8 mouse cellular contexts compared by ENCODE assay signal in the genomic region with DNA sequence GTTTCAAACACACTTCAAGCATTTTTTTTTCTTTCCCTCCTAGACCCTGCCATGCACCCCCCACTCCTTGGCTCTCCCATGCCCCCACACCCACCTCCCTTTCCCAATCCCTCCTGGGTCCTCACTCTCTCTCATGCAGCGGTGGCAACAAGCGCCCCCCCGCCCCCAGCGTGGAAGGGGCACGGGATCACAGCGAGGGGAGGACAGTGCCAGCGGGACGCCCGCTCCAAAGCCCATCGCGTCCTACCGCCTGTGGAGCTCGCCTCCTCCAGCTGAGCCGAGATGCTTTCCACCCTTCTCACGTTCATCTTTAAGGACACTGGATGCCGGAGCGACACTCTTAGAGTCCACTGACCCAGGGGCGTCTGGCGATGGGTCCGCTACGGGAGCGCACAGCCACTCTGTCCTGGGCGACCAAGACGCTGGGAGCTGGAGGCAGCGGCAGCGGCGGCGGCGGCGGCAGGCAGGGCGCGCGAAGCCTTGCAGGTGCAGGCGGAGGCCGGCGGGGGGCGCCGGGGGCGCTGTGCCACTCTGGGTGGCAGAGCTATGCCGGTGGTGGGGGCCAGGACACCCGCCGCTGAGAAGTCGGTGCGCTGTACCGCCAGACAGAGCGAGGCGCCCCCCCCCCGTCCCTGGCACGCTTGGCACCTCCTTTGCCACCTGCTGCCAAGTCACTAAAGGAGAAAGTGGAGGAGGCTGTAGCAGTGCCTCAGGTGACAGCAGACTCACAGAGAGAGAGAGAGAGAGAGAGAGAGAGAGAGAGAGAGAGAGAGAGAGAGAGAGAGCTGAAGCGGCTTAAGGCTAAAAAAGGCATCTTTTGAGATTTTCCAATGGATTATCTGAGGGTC. TPM values are rescaled to one million over a fixed set of nuclear protein-coding genes. Genes with fewer than 3 reads are reported as not detected.
DNase-seq lines count a peak whose midpoint lies in the region; ATAC-seq and TF ChIP-seq lines count a peak whose summit lies in the region.

Gene Kcnip4 (minus strand): TSS at position 514 of the 848 bp plus-strand sequence.

- ATAC-seq in embryonic facial prominence, embryonic 15.5 days (ENCODE audit: insufficient number of reproducible peaks, low FRiP score, low TSS enrichment, low read depth) = peak; percentile 57; the same call in 1 of the 2 replicates
- ATAC-seq in hindbrain, embryonic 13.5 days (ENCODE audit: low FRiP score) = peak; percentile 93

- H3K4me3 ChIP-seq in ES-Bruce4 (ENCODE audit: low read depth, low read length) = peak within 1 kb of the TSS; percentile 80
- peak within 1 kb of the TSS; percentile 49 for H3K4me3 ChIP-seq in embryonic facial prominence, embryonic 15.5 days (replicated peaks)
- H3K4me3 ChIP-seq in hindbrain, embryonic 13.5 days = peak within 1 kb of the TSS; percentile 69

- H3K27ac ChIP-seq in ES-Bruce4 (ENCODE audit: insufficient read depth, low read length) = no peak within 1 kb of the TSS
- H3K27ac ChIP-seq in embryonic facial prominence, embryonic 15.5 days (replicated peaks) = no peak within 1 kb of the TSS
- H3K27ac ChIP-seq in hindbrain, embryonic 13.5 days = no peak within 1 kb of the TSS

- peak within 1 kb of the TSS; percentile 89 for H3K4me2 ChIP-seq in embryonic facial prominence, embryonic 15.5 days (replicated peaks)
- H3K4me2 ChIP-seq in hindbrain, embryonic 13.5 days = peak within 1 kb of the TSS; percentile 99

- no peaks in the 10 kb centered on the region for H3K4me1 ChIP-seq in ES-Bruce4 (ENCODE audit: control insufficient read depth, insufficient read depth, low read length)
- peaks cover 6% of the 10 kb centered on the region; the same call in 1 of the 2 replicates for H3K4me1 ChIP-seq in embryonic facial prominence, embryonic 15.5 days
- H3K4me1 ChIP-seq in hindbrain, embryonic 13.5 days (replicated peaks) = peaks cover 8% of the 10 kb centered on the region

- WGBS in embryonic facial prominence, embryonic 15.5 days = under 1% methylated on average over 50 of the region's 50 CpGs
- WGBS in hindbrain, embryonic 13.5 days = 2% methylated on average over 31 of the region's 50 CpGs

- H3K9ac ChIP-seq in ES-Bruce4 (ENCODE audit: low read depth, poor library complexity, severe bottlenecking) = no peak within 1 kb of the TSS
- peak within 1 kb of the TSS; percentile 2; the same call in 1 of the 2 replicates for H3K9ac ChIP-seq in embryonic facial prominence, embryonic 15.5 days
- H3K9ac ChIP-seq in hindbrain, embryonic 13.5 days = peak within 1 kb of the TSS; percentile 79

- DNase-seq in adrenal gland, postnatal 25 days = peak; percentile 53
- DNase-seq in layer of hippocampus, postnatal 25 days (ENCODE audit: extremely low spot score in 1 of 2, low spot score in 1 of 2) = peak; percentile 71 to 81
- DNase-seq in lung, postnatal 36 days = peak; percentile 22
- DNase-seq in right cerebral cortex, postnatal 25 days = peak; percentile 89
- DNase-seq in spleen, postnatal 4 days (ENCODE audit: low spot score in 2 of 2) = no peak

- no peaks in the 10 kb centered on the region for H3K36me3 ChIP-seq in ES-Bruce4 (ENCODE audit: control insufficient read depth, insufficient read depth, low read length, poor library complexity, severe bottlenecking)
- H3K36me3 ChIP-seq in embryonic facial prominence, embryonic 15.5 days = no peaks in the 10 kb centered on the region
- H3K36me3 ChIP-seq in hindbrain, embryonic 13.5 days = no peaks in the 10 kb centered on the region

- no peaks in the 10 kb centered on the region for H3K9me3 ChIP-seq in ES-Bruce4 (replicated peaks; ENCODE audit: control insufficient read depth, insufficient read depth, low read length, poor library complexity, severe bottlenecking)
- no peaks in the 10 kb centered on the region for H3K9me3 ChIP-seq in embryonic facial prominence, embryonic 15.5 days (replicated peaks)
- H3K9me3 ChIP-seq in hindbrain, embryonic 13.5 days = no peaks in the 10 kb centered on the region

- no peak for TF ChIP-seq POLR2A in ES-Bruce4 (IDR thresholded peaks at IDR 0.05; ENCODE audit: insufficient read depth, low read length)

- TF ChIP-seq CTCF in ES-Bruce4 (IDR thresholded peaks at IDR 0.05; ENCODE audit: low read depth, low read length) = no peak

- TF ChIP-seq EP300 in ES-Bruce4 (IDR thresholded peaks at IDR 0.05; ENCODE audit: insufficient read depth, low read depth, low read length) = no peak

- peaks cover 4% of the 10 kb centered on the region for H3K27me3 ChIP-seq in ES-Bruce4 (ENCODE audit: control insufficient read depth, insufficient read depth, low read length, poor library complexity, severe bottlenecking)
- H3K27me3 ChIP-seq in embryonic facial prominence, embryonic 15.5 days = peaks cover 29% of the 10 kb centered on the region
- peaks cover 21% of the 10 kb centered on the region for H3K27me3 ChIP-seq in hindbrain, embryonic 13.5 days

RNA-seq across cellular contexts. Expression of gene Kcnip4, which starts in this region (rescaled TPM):
- not detected in 2 replicates for polyA plus RNA-seq in ES-Bruce4 (2011; ENCODE audit: insufficient read depth, insufficient read length, low read depth, missing spikeins)
- total RNA-seq in adrenal gland, postnatal 25 days (2021) = 3.3 and 3.6 TPM in 2 replicates
- polyA plus RNA-seq in embryonic facial prominence, embryonic 15.5 days (2015; fragmentation: Nextera tagmentation; extraction: Ambion mirVana) = 2.4 and 3.0 TPM in 2 replicates
- polyA plus RNA-seq in hindbrain, embryonic 13.5 days (2015; fragmentation: Nextera tagmentation; extraction: Ambion mirVana) = 10.3 and 11.1 TPM in 2 replicates
- total RNA-seq in layer of hippocampus, postnatal 25 days (2021) = 10 to 100 TPM; 55.1 TPM

Comparison
In these comparisons a context has a peak if more than half of its experiments do, and no peak if none do; other contexts are left out.
1. RNA of gene Kcnip4 (total RNA-seq): 55.1 TPM in layer of hippocampus, postnatal 25 days; 3.3 to 3.6 TPM in adrenal gland, postnatal 25 days; every median in the first group is over 10 times any median in the second.
2. DNase-seq: peak in adrenal gland, postnatal 25 days (single experiment), layer of hippocampus, postnatal 25 days (2 of 2), lung, postnatal 36 days (single experiment) and right cerebral cortex, postnatal 25 days (single experiment); none in spleen, postnatal 4 days (0 of 2).
3. Peak in every context shown above with its lines, with median percentiles within 50 percentile points of each other: H3K4me3 ChIP-seq.